Comparison of ENCODE assay signal across 8 mouse cellular contexts in the genomic region with DNA sequence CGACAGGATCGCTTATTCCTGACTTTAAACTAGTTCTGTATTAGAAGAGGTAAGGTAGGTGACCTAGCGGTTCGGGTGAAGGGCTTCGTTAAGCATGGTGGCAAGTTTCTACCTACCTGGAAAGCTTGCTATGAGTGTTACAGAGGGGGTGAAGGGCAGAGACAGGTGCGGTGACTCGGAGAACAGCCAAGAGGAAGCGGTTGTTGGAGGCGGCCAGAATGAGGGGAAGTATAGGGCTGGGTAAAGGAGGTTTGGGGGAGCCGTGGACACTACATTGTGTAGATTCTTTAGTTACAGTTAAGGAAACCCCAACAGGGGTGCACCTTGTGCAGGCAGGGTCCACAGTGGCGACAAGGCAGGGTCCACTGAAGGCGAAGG. TPM values are rescaled to one million over a fixed set of nuclear protein-coding genes. Genes with fewer than 3 reads are reported as not detected.
DNase-seq lines count a peak whose midpoint lies in the region; ATAC-seq and TF ChIP-seq lines count a peak whose summit lies in the region.

No protein-coding gene starts in this region.

- 48% methylated on average over 12 of the region's 12 CpGs for WGBS in heart, adult 2 months
- 38% methylated on average over 12 of the region's 12 CpGs for WGBS in heart, postnatal 0 days

- dilution Hi-C loops in CH12.LX (cut with MboI; ENCODE audit: extremely low pct_ligation_motif_present, extremely low pct_unique_long_range_greater_than_20kb, low sequenced_read_pairs), result no loop called here

- no peak for TF ChIP-seq POLR2A in heart, adult 2 months (IDR thresholded peaks at IDR 0.05; ENCODE audit: insufficient read depth, low read depth, low read length)
- no peak for TF ChIP-seq POLR2A in CH12.LX (IDR thresholded peaks at IDR 0.05; ENCODE audit: low read depth, low read length)

- no peak for TF ChIP-seq EP300 in heart, adult 2 months (IDR thresholded peaks at IDR 0.05; ENCODE audit: insufficient read depth, low read depth, low read length)
- TF ChIP-seq EP300 in CH12.LX (IDR thresholded peaks at IDR 0.05; ENCODE audit: low read length), result no peak
- TF ChIP-seq EP300 in heart, postnatal 0 days (IDR thresholded peaks at IDR 0.05; ENCODE audit: low read depth), result no peak

- intact Hi-C loops in heart, adult 2 months (cut with DNase I), result no loop called here
- intact Hi-C loops in heart, postnatal 10 days (cut with DNase I), result no loop called here

- TF ChIP-seq RAD21 in CH12.LX (IDR thresholded peaks at IDR 0.05; ENCODE audit: low read depth, low read length), result no peak

- no peaks in the 10 kb centered on the region for H3K9me3 ChIP-seq in CH12.LX (replicated peaks; ENCODE audit: low read length)
- H3K9me3 ChIP-seq in heart, postnatal 0 days (replicated peaks; ENCODE audit: control insufficient read depth, low read length), result no peaks in the 10 kb centered on the region
- H3K9me3 ChIP-seq in megakaryocyte, embryonic 14.5 days, result no peaks in the 10 kb centered on the region

- H3K36me3 ChIP-seq in heart, adult 2 months (ENCODE audit: control insufficient read depth, insufficient read depth, low read length), result no peaks in the 10 kb centered on the region
- H3K36me3 ChIP-seq in CH12.LX (replicated peaks in 1 of 2; ENCODE audit: control insufficient read depth in 1 of 2, insufficient read depth in 1 of 2, low read length in 1 of 2), result no peaks in the 10 kb centered on the region
- no peaks in the 10 kb centered on the region for H3K36me3 ChIP-seq in heart, postnatal 0 days (replicated peaks; ENCODE audit: control insufficient read depth, insufficient read depth, low read length)
- no peaks in the 10 kb centered on the region for H3K36me3 ChIP-seq in megakaryocyte, embryonic 14.5 days (replicated peaks; ENCODE audit: low read length)

- peak overlapping the region; percentile 56 for H3K4me3 ChIP-seq in heart, adult 2 months
- peak overlapping the region; percentile 18 to 76 (median 50) for H3K4me3 ChIP-seq in CH12.LX (replicated peaks in 1 of 3; ENCODE audit: low read depth in 2 of 3, low read length in 2 of 3, poor library complexity in 1 of 3)
- peak overlapping the region; percentile 66 for H3K4me3 ChIP-seq in heart, postnatal 0 days (ENCODE audit: low read depth, low read length)
- H3K4me3 ChIP-seq in megakaryocyte, embryonic 14.5 days (replicated peaks), result peak overlapping the region; percentile 90

- H3K79me2 ChIP-seq in heart, adult 2 months (replicated peaks; ENCODE audit: control insufficient read depth, insufficient read depth, low read length), result no peaks in the 10 kb centered on the region
- no peaks in the 10 kb centered on the region for H3K79me2 ChIP-seq in CH12.LX (replicated peaks; ENCODE audit: control insufficient read depth, extremely low read depth, insufficient read depth, poor library complexity, severe bottlenecking)

- in situ Hi-C loops in CH12.LX (cut with MboI; ENCODE audit: low pct_ligation_motif_present, low pct_unique_long_range_greater_than_20kb, low sequenced_read_pairs), result no loop called here

- no peak for TF ChIP-seq CTCF in heart, adult 2 months (IDR thresholded peaks at IDR 0.05)
- no peak for TF ChIP-seq CTCF in CH12.LX (conservative IDR thresholded peaks at IDR 0.05 in 1 of 2, IDR thresholded peaks at IDR 0.05 in 1 of 2; ENCODE audit: low read depth in 2 of 2, low read length in 2 of 2)
- no peak for TF ChIP-seq CTCF in heart, postnatal 0 days (IDR thresholded peaks at IDR 0.05; ENCODE audit: low read depth)

- H3K4me1 ChIP-seq in heart, adult 2 months (ENCODE audit: control insufficient read depth, insufficient read depth, low read length), result peaks cover 1% of the 10 kb centered on the region; the same call in 1 of the 2 replicates
- H3K4me1 ChIP-seq in CH12.LX (ENCODE audit: control insufficient read depth in 1 of 2, insufficient read depth in 2 of 2), result peaks cover 8 to 25% of the 10 kb centered on the region in 2 experiments; a peak in 3 of 4 replicates
- peaks cover 2% of the 10 kb centered on the region; the same call in 1 of the 2 replicates for H3K4me1 ChIP-seq in heart, postnatal 0 days (ENCODE audit: control insufficient read depth, insufficient read depth)
- peaks cover 22% of the 10 kb centered on the region for H3K4me1 ChIP-seq in megakaryocyte, embryonic 14.5 days

- H3K9ac ChIP-seq in heart, adult 2 months (ENCODE audit: low read depth, low read length), result peak overlapping the region; percentile 1; the same call in 1 of the 2 replicates
- peak overlapping the region; percentile 3; the same call in 1 of the 2 replicates for H3K9ac ChIP-seq in CH12.LX (ENCODE audit: insufficient read depth, low read depth)
- H3K9ac ChIP-seq in heart, postnatal 0 days (replicated peaks; ENCODE audit: low read depth, low read length), result no peak overlapping the region; the same call in 1 of the 2 replicates

- no peak for DNase-seq in heart, adult 2 months
- DNase-seq in heart, postnatal 10 days, result no peak
- DNase-seq in CH12.LX (ENCODE audit: extremely low read depth), result no peak
- DNase-seq in heart, postnatal 0 days (ENCODE audit: low spot score), result no peak
- no peak for DNase-seq in urinary bladder, postnatal 36 days (ENCODE audit: low spot score in 2 of 2)
- no peak for DNase-seq in retina, postnatal 1 day
- no peak for DNase-seq in adrenal gland, postnatal 4 days (ENCODE audit: low spot score in 2 of 2)

- H3K27ac ChIP-seq in heart, adult 2 months, result no peak overlapping the region
- no peak overlapping the region for H3K27ac ChIP-seq in CH12.LX (ENCODE audit: insufficient read depth, low read depth)
- H3K27ac ChIP-seq in heart, postnatal 0 days (ENCODE audit: low read depth), result no peak overlapping the region

- H3K27me3 ChIP-seq in heart, adult 2 months (ENCODE audit: control insufficient read depth, insufficient read depth, low read length), result no peaks in the 10 kb centered on the region; the same call in 1 of the 2 replicates
- H3K27me3 ChIP-seq in CH12.LX (replicated peaks), result no peaks in the 10 kb centered on the region
- H3K27me3 ChIP-seq in heart, postnatal 0 days (ENCODE audit: control insufficient read depth, insufficient read depth, low read length), result peaks cover 33% of the 10 kb centered on the region
- peaks cover 56% of the 10 kb centered on the region for H3K27me3 ChIP-seq in megakaryocyte, embryonic 14.5 days (replicated peaks)

- no peak for ATAC-seq in heart, postnatal 0 days (ENCODE audit: insufficient read depth, low read depth)

- H3K4me2 ChIP-seq in CH12.LX (ENCODE audit: insufficient read depth, low read depth, poor library complexity, severe bottlenecking), result peak overlapping the region; percentile 76
- peak overlapping the region; percentile 99 for H3K4me2 ChIP-seq in heart, postnatal 0 days (ENCODE audit: low read depth, low read length)

TF ChIP-seq in CH12.LX, 34 proteins besides CTCF, POLR2A, EP300 and RAD21:
- TF ChIP-seq IRF4 (IDR thresholded peaks at IDR 0.05; ENCODE audit: low read depth, low read length), result peak; percentile 4; the same call in 1 of the 2 replicates
- TF ChIP-seq SMC3 (IDR thresholded peaks at IDR 0.05; ENCODE audit: low read depth, low read length), result no peak

RNA-seq across cellular contexts. Expression of gene Tnfrsf11a, which starts 0.5 kb away (rescaled TPM):
- total RNA-seq in heart, adult 2 months (2021), result 1 to 10 TPM; 1.4 to 1.9 TPM
- polyA plus RNA-seq in heart, adult 2 months (2012; rRNA removed), result 1.2 and 1.8 TPM in 2 replicates
- 1 to 10 TPM; 1.9 to 2.1 TPM for total RNA-seq in heart, postnatal 10 days (2021)
- total RNA-seq in CH12.LX (2012; rRNA removed) (1.4 and 2.5 TPM in 2 replicates), CH12.LX (2014; rRNA removed) (0.09 and 0.28 TPM in 2 replicates)
- 0.20 and 0.55 TPM in 2 replicates for polyA plus RNA-seq in CH12.LX (2012; ENCODE audit: insufficient read length, low read depth)
- total RNA-seq in heart, postnatal 0 days (2014; rRNA removed; ENCODE audit: low replicate concordance), result 0.53 and 0.58 TPM in 2 replicates
- 0.18 and 0.34 TPM in 2 replicates for polyA plus RNA-seq in heart, postnatal 0 days (2015; fragmentation: Nextera tagmentation; extraction: Ambion mirVana)
- polyA plus RNA-seq in megakaryocyte, embryonic 14.5 days (2012; ENCODE audit: insufficient read depth, low replicate concordance), result 0.21 TPM in 1 of 2 replicates, not detected in the other
- 1 to 10 TPM; 3.1 to 3.9 TPM for total RNA-seq in adrenal gland, postnatal 4 days (2021)
